Mouse (Mus musculus) liver, adult 2 months (tissue): ENCODE data around the gene Spns1.

Experiments used
- CTCF ChIP-seq: fragments of 200-500 bp; IDR thresholded peaks from 2 replicates; pipeline ENCODE4 v1.5.1; 2011; ENCODE audit warnings: low read depth, low read length, control low read depth
- POLR2A ChIP-seq: fragments of 200-500 bp; IDR thresholded peaks from 2 replicates; pipeline ENCODE4 v1.6.1; 2011; ENCODE audit warnings: low read length, control low read depth; ENCODE audit not compliant: insufficient read depth; ENCODE audit errors: extremely low read depth

DNA sequence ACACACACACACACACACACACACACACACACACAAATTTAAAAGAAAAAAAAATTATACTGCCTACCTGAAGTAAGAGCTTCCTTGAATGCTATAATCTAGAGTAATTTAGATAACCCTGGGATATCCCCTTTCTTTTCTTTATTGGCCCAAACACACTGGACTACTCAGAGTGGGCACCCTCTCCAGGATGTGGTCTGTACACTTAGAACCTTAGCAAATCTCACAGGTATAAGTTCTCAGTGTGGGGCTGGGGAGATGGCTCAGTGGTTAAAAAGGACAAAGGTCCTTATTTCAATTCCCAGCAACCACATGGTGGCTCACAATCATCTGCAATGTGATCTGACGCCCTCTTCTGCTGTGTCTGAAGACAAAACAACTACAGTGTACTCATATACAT is 30.2 kb downstream of the Spns1 start:
- TF ChIP-seq CTCF (no peak), POLR2A (no peak)
